8 mouse cellular contexts compared by ENCODE assay signal in genomic region chr2:165914298-165914697, GRCm38 (mm10). TPM values are rescaled to one million over a fixed set of nuclear protein-coding genes. Genes with fewer than 3 reads are reported as not detected.
DNase-seq lines count a peak whose midpoint lies in the region; ATAC-seq and TF ChIP-seq lines count a peak whose summit lies in the region.

No protein-coding gene starts in this region.

- H3K4me1 ChIP-seq in ES-Bruce4 (ENCODE audit: control insufficient read depth, insufficient read depth, low read length) = no peaks in the 10 kb centered on the region
- H3K4me1 ChIP-seq in forebrain, embryonic 15.5 days = no peaks in the 10 kb centered on the region

- H3K36me3 ChIP-seq in ES-Bruce4 (ENCODE audit: control insufficient read depth, insufficient read depth, low read length, poor library complexity, severe bottlenecking) = no peaks in the 10 kb centered on the region
- no peaks in the 10 kb centered on the region for H3K36me3 ChIP-seq in forebrain, embryonic 15.5 days

- H3K9me3 ChIP-seq in ES-Bruce4 (replicated peaks; ENCODE audit: control insufficient read depth, insufficient read depth, low read length, poor library complexity, severe bottlenecking) = no peaks in the 10 kb centered on the region
- H3K9me3 ChIP-seq in forebrain, embryonic 15.5 days = no peaks in the 10 kb centered on the region

- WGBS in forebrain, embryonic 15.5 days = 29% methylated on average over 11 of the region's 11 CpGs

- H3K27me3 ChIP-seq in ES-Bruce4 (ENCODE audit: control insufficient read depth, insufficient read depth, low read length, poor library complexity, severe bottlenecking) = no peaks in the 10 kb centered on the region
- H3K27me3 ChIP-seq in forebrain, embryonic 15.5 days = no peaks in the 10 kb centered on the region

- peak; percentile 87 for DNase-seq in cerebellum, adult 11 months
- DNase-seq in heart, postnatal 25 days (ENCODE audit: low spot score) = peak; percentile 93
- peak; percentile 86 to 97 for DNase-seq in layer of hippocampus, adult 18-20 months (ENCODE audit: low spot score in 2 of 2)
- DNase-seq in lung, adult 18-20 months = peak; percentile 92 to 95
- DNase-seq in testis, postnatal 14 days (ENCODE audit: low spot score) = peak; percentile 81

- H3K4me2 ChIP-seq in forebrain, embryonic 15.5 days (replicated peaks) = no peak overlapping the region

- no peak for TF ChIP-seq POLR2A in ES-Bruce4 (IDR thresholded peaks at IDR 0.05; ENCODE audit: insufficient read depth, low read length)

- H3K9ac ChIP-seq in ES-Bruce4 (ENCODE audit: low read depth, poor library complexity, severe bottlenecking) = peak overlapping the region; percentile 25; the same call in 1 of the 2 replicates
- H3K9ac ChIP-seq in forebrain, embryonic 15.5 days (replicated peaks) = no peak overlapping the region

- peak; percentile 96 for TF ChIP-seq CTCF in ES-Bruce4 (IDR thresholded peaks at IDR 0.05; ENCODE audit: low read depth, low read length)

- peak overlapping the region; percentile 69 for H3K27ac ChIP-seq in ES-Bruce4 (ENCODE audit: insufficient read depth, low read length)
- H3K27ac ChIP-seq in forebrain, embryonic 15.5 days (replicated peaks) = no peak overlapping the region

- peak; percentile 58 for ATAC-seq in forebrain, embryonic 15.5 days (replicated peaks)
- peak; percentile 87 for ATAC-seq in neutrophil, adult 5-6 weeks (ENCODE audit: extremely low read depth, insufficient number of reproducible peaks, low FRiP score, poor library complexity, severe bottlenecking)

- intact Hi-C loops in heart, postnatal 25 days (cut with DNase I) = loop anchor here (1.0 kb wide), 1 partner anchor 95 kb away; no protein-coding TSS in a partner anchor

- peak; percentile 76 for TF ChIP-seq EP300 in ES-Bruce4 (IDR thresholded peaks at IDR 0.05; ENCODE audit: insufficient read depth, low read depth, low read length)

- H3K4me3 ChIP-seq in ES-Bruce4 (ENCODE audit: low read depth, low read length) = no peak overlapping the region
- H3K4me3 ChIP-seq in forebrain, embryonic 15.5 days = no peak overlapping the region

RNA-seq across cellular contexts. Expression of gene Zmynd8, which starts 15.5 kb away (rescaled TPM):
- polyA plus RNA-seq in ES-Bruce4 (2011; ENCODE audit: insufficient read depth, insufficient read length, low read depth, missing spikeins) = 231 and 237 TPM in 2 replicates
- 81.0 and 85.9 TPM in 2 replicates for polyA plus RNA-seq in forebrain, embryonic 15.5 days (2015; fragmentation: Nextera tagmentation; extraction: Ambion mirVana)
- 10 to 100 TPM; 44.5 to 48.7 TPM for total RNA-seq in heart, postnatal 25 days (2021)
- 100 to 1,000 TPM; 148 to 149 TPM for total RNA-seq in layer of hippocampus, adult 18-20 months (2021)
- total RNA-seq in neutrophil, adult 5-6 weeks (2017) = 56.9 and 60.5 TPM in 2 replicates
